Mouse (Mus musculus) brain, embryonic 14.5 days (tissue): ENCODE measurements at regions not wholly inside any gene's neighbourhood (a gene's known extent, or its start where the extent isn't known, plus 50 kb on each side); places are given as distances from the start of the nearest gene placed in this dataset.
"Not testable (repeated sequence)": the region's sequence is repeated elsewhere in the genome, so short reads cannot be mapped to it uniquely, and the experiment has no call there.

ENCODE experiments used
- DNase-seq: peaks from one replicate; pipeline ENCODE4 v3.0.0-alpha.2; 2011; ENCODE audit warnings: low read depth
- CTCF ChIP-seq: fragments of 200-500 bp; IDR thresholded peaks from 2 replicates; pipeline ENCODE4 v1.5.1; 2012; ENCODE audit warnings: inconsistent platforms, mild to moderate bottlenecking, moderate library complexity, borderline replicate concordance; ENCODE audit not compliant: insufficient read depth, insufficient read length; ENCODE audit errors: extremely low read depth
- POLR2A ChIP-seq: fragments of 200-500 bp; IDR thresholded peaks from 2 replicates; pipeline ENCODE4 v1.6.1; 2012; ENCODE audit warnings: mild to moderate bottlenecking, inconsistent platforms, borderline replicate concordance; ENCODE audit not compliant: poor library complexity, insufficient read depth, insufficient read length, severe bottlenecking; ENCODE audit errors: extremely low read depth

DNA sequence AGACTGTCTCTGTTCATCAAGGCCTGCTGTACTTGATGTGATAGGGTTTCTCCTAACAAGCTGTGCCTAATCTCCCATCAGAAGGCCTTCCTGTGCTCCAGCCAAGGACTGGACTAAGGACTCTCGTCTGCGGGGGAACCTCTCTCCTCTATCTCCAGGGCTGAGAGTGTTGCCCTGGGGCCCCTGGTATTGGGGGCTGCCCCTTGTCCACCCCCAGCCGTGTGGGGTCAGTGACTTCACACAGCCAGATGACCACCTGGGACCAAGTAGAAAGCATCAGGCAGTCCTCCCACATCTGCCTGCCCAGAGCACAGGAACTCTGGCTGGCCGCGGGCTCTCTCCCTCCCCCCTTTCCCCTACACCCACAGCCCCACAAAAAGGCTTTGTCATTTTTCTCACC, 651.5 kb upstream of the Kif2b start:
- TF ChIP-seq CTCF (no peak), POLR2A (no peak)
- no peak for DNase-seq

DNA sequence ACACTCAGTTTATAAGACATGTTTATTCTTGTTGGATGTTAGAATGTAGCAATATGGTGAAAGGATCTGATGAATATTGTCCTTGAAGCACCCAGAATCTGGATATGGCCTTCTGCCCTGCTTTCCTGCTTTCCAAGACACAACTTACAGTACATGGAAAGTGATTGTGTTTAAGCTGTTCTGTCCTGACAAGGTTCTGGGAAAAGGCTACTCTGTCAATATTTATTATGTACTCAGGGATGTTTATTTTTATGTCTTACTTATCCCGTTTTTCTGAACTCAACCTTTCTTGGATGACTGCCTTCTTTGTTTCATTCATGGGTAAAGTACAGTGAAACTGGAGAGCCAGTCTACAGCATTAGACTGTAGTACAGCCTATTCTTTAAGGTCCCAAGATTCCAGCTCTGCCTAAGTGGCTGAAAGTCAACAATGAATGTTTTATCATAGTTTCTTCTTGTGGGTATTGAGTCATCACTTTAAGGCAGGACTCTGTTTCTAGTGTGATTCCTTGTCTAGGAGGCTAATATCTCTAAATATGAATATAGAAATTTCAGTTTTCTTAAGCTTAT, 631.7 kb upstream of the Kif2b start:
- no peak for DNase-seq
- TF ChIP-seq CTCF (no peak), POLR2A (no peak)

DNA sequence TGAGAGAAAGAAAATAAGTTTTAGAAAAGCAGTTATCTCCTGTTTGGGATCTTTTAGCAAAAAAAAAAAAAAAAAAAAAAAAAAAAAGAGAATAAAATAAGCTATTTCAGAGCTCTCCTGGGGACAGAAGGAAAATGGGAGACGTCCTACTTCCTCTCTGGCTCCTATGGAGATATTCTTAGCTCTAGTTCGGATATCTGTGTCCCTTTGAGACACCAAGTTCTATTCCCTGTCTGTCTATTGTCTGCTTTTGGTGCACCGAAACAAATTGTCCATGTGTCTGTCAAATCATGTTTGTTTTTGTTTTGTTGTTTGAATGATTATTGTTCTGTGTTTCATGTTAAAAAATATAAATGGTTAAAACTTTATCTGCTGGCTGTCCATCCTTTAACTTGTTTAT, 601.0 kb upstream of the Kif2b start:
- not testable (repeated sequence) for DNase-seq

DNA sequence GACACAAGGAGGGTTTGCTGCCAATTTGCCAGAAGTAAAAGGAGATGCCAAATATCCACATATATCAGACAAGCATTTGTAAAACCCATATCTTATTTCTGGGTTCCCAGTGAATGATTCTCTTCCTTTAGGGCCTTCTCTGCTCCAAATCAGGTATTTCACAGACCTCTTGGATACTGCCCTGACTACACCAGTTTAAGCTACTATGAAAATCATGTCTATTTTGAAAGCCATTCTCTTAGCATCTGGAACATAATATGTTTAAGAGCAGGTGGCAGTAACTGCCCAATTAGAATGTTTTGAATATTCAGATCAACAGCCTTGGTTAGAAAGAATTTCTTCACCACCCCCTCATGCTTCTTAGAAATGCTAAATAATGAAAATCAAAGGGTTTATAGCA, 575.8 kb upstream of the Kif2b start:
- peak; percentile 45 for DNase-seq
- TF ChIP-seq POLR2A (no peak), CTCF (no peak)

DNA sequence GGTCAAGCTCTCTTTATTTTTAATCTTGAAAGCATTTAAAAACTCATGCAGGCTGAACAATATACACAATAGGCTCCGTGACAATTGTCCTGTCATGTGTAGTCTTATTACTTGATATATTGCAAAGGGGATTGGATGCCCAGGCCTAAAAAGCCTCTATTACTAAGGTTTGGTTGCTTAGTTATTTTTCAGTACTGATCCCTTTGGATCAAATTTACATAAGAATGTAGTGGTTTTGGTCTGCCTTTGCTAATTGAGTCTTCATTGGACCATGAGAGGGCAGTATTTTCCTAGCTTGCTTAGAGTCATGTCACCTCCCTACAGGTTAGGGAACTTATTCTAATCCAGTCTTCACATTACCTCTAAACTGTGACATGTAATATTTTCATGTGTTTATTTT, 558.3 kb upstream of the Kif2b start:
- DNase-seq: peak; percentile 79
- TF ChIP-seq CTCF (no peak), POLR2A (no peak)

DNA sequence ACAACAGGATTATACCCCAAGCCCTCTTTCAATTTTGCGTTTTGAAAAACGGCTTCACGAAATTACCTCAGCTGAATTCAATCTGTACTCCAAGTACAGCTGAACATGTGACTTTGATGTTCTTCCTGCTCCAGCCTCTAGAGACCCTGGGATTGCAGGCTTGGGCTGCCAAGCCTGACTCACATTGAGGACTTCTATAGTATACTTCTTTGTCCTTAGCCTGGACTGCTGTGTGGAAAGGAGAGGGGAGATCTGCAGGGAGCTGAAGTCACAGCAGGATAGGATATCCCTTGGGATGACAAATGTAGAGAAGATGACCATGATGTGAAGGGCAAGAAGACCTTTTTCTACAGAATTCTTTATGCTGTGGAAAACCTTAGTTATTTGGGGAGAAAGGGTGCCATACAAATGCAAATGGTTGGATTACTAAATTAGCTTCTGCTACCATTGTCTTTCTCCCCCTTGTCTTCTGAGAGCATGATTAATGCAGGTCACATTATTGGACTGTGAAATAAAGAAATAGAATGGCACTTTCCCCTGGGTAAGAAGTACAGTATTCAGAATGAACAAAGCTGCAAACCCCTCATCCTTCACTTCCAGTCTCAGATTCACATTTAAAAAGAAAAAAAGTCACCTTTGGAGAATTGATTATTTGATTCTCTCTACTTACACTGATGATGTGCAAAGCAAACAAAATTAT, 557.7 kb upstream of the Kif2b start:
- no peak for TF ChIP-seq POLR2A
- no peak for TF ChIP-seq CTCF
- DNase-seq: peak; percentile 78

DNA sequence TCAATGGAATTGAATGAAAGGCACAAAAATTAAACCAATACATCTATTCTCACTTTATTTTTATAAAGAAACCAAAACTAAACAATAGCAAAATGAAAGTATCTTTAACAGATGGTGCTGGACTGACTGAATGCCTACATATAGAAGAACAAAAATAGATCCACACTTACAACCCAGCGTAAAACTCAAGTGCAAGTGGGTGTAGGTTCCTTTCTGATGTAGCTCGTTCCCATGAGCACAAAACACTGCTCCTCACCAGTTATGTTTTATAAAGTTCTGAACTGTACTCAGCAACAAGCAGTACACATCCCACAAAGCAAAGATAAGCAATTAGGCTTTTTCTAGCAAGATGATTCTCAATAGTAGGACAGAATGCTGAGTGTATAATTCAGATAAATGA, 507.4 kb upstream of the Kif2b start:
- no peak for TF ChIP-seq POLR2A
- TF ChIP-seq CTCF: no peak

DNA sequence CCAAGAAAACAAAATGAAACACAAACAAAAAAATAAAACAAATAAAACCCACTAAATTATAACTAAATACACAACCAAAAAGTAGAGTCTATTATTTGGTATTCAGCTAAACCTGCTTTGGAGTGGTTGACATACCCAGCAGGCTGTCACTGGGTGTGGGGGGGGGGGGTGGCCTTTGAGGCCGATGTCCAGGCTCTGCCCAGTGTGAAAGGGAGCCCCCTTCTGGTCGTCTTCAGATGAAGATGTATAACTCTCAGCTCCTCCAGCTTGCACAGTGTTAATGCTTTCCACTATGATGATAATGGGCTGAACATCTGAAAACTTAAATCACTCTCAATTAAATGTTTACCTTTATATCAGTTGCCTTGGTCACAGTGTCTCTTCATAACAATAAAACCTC, 464.3 kb upstream of the Kif2b start:
- peak; percentile 7; the same call in 1 of the 2 replicates for TF ChIP-seq CTCF
- no peak for TF ChIP-seq POLR2A
- peak; percentile 8 for DNase-seq

More for the DNA sequence above, 507.4 kb upstream of the Kif2b start:
- DNase-seq: no peak

DNA sequence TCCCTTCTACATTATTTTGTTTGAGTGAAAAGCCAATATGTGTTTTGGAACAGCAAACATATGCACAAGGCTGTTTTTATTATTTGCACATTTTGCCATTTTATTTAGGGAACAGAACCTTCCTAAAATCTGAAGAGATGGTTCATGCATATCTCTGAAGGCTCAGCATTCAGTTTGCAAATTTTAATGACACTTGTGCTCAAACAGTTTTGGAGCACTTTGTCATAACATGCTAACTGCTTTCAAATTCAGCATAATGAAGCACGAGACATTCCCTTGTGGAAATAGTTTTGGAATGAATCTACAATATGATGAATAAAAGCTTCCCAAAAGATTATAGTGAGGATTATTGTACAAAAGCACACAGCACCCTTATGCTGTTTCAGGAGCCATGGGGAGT, 462.8 kb upstream of the Kif2b start:
- TF ChIP-seq POLR2A (no peak), CTCF (no peak)
- peak; percentile 40 for DNase-seq

DNA sequence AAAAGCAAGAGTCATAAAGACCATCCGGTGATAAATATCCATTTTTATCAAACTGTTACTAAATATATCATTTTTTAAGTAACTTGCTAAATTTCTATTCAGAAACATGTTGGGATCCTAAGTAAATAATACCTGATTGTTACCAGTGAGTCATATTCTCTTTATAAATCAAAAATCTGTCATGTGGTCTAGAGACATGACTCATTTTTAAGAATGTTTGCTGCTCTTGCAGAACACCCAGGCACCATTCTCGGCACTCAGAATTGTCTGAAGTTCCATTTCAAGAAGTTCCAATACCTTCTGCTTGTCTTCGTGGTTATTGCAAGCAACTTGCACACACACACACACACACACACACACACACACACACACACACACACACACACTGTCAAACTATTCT, 441.1 kb upstream of the Kif2b start:
- no peak for DNase-seq
- TF ChIP-seq CTCF: no peak
- no peak for TF ChIP-seq POLR2A

DNA sequence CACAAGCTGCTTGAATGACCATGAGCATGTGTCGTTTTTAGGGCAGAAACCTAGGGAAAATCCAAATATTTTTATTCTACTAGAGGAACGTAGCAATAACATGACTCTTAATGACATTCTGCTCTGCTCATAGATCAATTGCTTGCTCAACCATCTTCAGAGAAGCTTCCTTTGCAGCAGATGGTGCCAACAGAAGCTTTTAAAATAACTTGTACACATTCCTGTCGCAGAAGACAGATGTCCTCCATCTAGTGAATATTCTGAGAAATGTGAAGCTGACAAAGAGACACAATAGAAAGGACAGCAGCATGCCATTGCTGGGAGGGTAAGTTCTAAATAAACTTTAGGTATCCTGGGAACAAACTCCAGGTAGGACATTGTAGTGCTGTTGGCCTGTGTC, 433.9 kb upstream of the Kif2b start:
- no peak for TF ChIP-seq POLR2A
- no peak for TF ChIP-seq CTCF
- no peak for DNase-seq

DNA sequence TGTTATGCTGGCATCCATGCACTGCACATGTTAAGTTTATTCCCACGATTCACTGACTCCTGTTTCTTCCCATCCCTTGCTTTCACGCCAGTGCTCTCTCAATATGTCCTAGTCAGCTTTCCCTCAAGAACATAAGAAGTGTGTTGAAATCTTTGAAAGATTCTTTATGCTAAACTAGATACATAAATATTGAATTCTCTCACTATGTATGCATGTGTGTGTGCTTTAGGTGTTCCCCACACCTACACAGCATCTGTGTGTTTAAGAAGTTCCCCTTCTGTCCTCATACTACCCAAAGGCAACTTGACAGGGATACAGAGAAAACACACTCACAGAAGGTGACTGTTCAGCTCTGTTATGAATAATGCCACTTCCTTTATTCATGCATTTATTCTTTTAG, 418.2 kb upstream of the Kif2b start:
- TF ChIP-seq CTCF (no peak), POLR2A (no peak)
- no peak for DNase-seq
